Mouse (Mus musculus) liver, adult 2 months (tissue): Measurements from ENCODE around the gene C1qb. TPM values are rescaled to one million over a fixed set of nuclear protein-coding genes. Genes with fewer than 3 reads are reported as not detected.
A peak's percentile ranks its signal among the peaks of the same experiment; 100 is the strongest.

Experiments
- DNase-seq: peaks from one replicate; pipeline ENCODE4 v3.0.0-alpha.2; 2011; ENCODE audit warnings: low read depth, low spot score; ENCODE audit errors: extremely low read depth
- H3K27ac ChIP-seq: fragments of 200-500 bp; replicated peaks from 2 replicates; pipeline ENCODE4 v1.5.1; 2012; ENCODE audit warnings: low read depth, mild to moderate bottlenecking, control low read depth, inconsistent platforms, low read length; ENCODE audit not compliant: insufficient read depth
- H3K27me3 ChIP-seq: fragments of 200-500 bp; 2 replicates; pipeline ENCODE4 v1.6.1; 2012; ENCODE audit warnings: mild to moderate bottlenecking, moderate library complexity, low read length, inconsistent platforms; ENCODE audit not compliant: control insufficient read depth, insufficient read depth
- H3K36me3 ChIP-seq: fragments of 200-500 bp; 2 replicates; pipeline ENCODE4 v1.6.1; 2012; ENCODE audit warnings: low read length, inconsistent platforms; ENCODE audit not compliant: control insufficient read depth, insufficient read depth
- H3K4me1 ChIP-seq: fragments of 200-500 bp; 2 replicates; pipeline ENCODE4 v1.6.1; 2011; ENCODE audit warnings: low read length; ENCODE audit not compliant: control insufficient read depth, insufficient read depth
- H3K4me3 ChIP-seq: fragments of 200-500 bp; 2 replicates; pipeline ENCODE4 v1.5.1; 2011; ENCODE audit warnings: low read depth, mild to moderate bottlenecking, control low read depth, low read length, moderate library complexity; ENCODE audit not compliant: insufficient read depth
- H3K79me2 ChIP-seq: fragments of 200-500 bp; 2 replicates; pipeline ENCODE4 v1.6.1; 2012; ENCODE audit warnings: inconsistent platforms, mild to moderate bottlenecking, low read length, moderate library complexity; ENCODE audit not compliant: control insufficient read depth, insufficient read depth
- H3K9ac ChIP-seq: fragments of 200-500 bp; 2 replicates; pipeline ENCODE4 v1.6.1; 2012; ENCODE audit warnings: low read depth, mild to moderate bottlenecking, control low read depth, inconsistent platforms, low read length
- CTCF ChIP-seq: fragments of 200-500 bp; IDR thresholded peaks from 2 replicates; pipeline ENCODE4 v1.5.1; 2011; ENCODE audit warnings: low read depth, low read length, control low read depth
- POLR2A ChIP-seq: fragments of 200-500 bp; IDR thresholded peaks from 2 replicates; pipeline ENCODE4 v1.6.1; 2011; ENCODE audit warnings: low read length, control low read depth; ENCODE audit not compliant: insufficient read depth; ENCODE audit errors: extremely low read depth
- WGBS: fragments of 180-500 bp; shearing (Covaris S2); methylation state at CpG from one replicate; pipeline ENCODE4 v1.1.7; 2018; 5-methylcytosine and 5-hydroxymethylcytosine counted together
- polyA plus RNA-seq: library from polyadenylated mRNA; depleted of rRNA; stranded (reverse); fragments of >200 nt; gene quantifications from 2 replicates; pipeline ENCODE4 v1.2.3, GENCODE M21; 2012
- total RNA-seq: library from RNA; depleted of rRNA; stranded (reverse); fragments of >200 nt; gene quantifications from 2 replicates; pipeline ENCODE4 v1.2.3, GENCODE M21; 2014

Gene C1qb
- total and polyA plus RNA-seq, 2 experiments, result 68.4 to 88.8 TPM

GRCm38 (mm10) chr4:136892371-136892770 lies 6.4 kb upstream of the C1qb start:
- Histone ChIP-seq H3K9ac (peak overlapping the region; percentile 65), H3K4me1 (no peaks in the 10 kb centered on the region), H3K4me3 (peak overlapping the region; percentile 60), H3K27me3 (no peaks in the 10 kb centered on the region), H3K27ac (peak overlapping the region; percentile 46), H3K79me2 (no peaks in the 10 kb centered on the region), H3K36me3 (no peaks in the 10 kb centered on the region)
- no peak for TF ChIP-seq CTCF
- 55% methylated on average over 7 of the region's 7 CpGs for WGBS
- no peak for DNase-seq

GRCm38 (mm10) chr4:136891115-136891514 lies 5.1 kb upstream of the C1qb start:
- Histone ChIP-seq H3K4me1 (no peaks in the 10 kb centered on the region), H3K27ac (peak overlapping the region; percentile 46), H3K9ac (peak overlapping the region; percentile 29; the same call in 1 of the 2 replicates), H3K4me3 (peak overlapping the region; percentile 25), H3K36me3 (no peaks in the 10 kb centered on the region), H3K79me2 (no peaks in the 10 kb centered on the region), H3K27me3 (no peaks in the 10 kb centered on the region)
- TF ChIP-seq CTCF, result no peak
- TF ChIP-seq POLR2A, result no peak
- no peak for DNase-seq
- WGBS, result 84% methylated on average over 4 of the region's 4 CpGs

DNA sequence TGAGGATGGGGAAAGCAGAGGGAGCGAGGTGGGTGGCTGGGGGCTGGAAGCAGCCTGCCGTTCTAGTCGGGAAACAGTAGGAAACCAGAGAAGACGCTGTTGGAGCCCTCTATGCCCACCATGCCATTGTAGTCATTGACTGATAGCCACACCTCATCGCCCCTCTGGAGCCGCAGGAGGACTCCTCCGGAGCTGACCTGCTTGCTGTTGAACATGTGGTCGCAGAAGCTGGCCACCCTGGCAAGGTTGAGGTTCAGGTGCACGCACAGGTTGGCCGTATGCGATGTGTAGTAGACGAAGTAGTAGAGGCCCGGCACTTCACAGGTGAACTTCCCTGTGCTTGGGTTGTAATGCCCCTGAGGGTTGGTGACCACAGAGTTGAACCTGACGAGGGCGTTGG lies 4.0 kb upstream of the C1qb start:
- no peaks in the 10 kb centered on the region for H3K4me1 ChIP-seq
- no peak for TF ChIP-seq POLR2A
- TF ChIP-seq CTCF, result no peak
- H3K79me2 ChIP-seq, result no peaks in the 10 kb centered on the region
- 84% methylated on average over 15 of the region's 15 CpGs for WGBS
- peak overlapping the region; percentile 40 for H3K27ac ChIP-seq
- no peaks in the 10 kb centered on the region for H3K27me3 ChIP-seq
- H3K9ac ChIP-seq, result peak overlapping the region; percentile 46
- H3K36me3 ChIP-seq, result no peaks in the 10 kb centered on the region
- peak overlapping the region; percentile 36 for H3K4me3 ChIP-seq
- DNase-seq, result no peak

GRCm38 (mm10) chr4:136887714-136888113 lies 1.7 kb upstream of the C1qb start:
- TF ChIP-seq CTCF (no peak), POLR2A (no peak)
- H3K27ac ChIP-seq, result no peak overlapping the region
- no peak overlapping the region for H3K9ac ChIP-seq
- H3K36me3 ChIP-seq, result no peaks in the 10 kb centered on the region
- WGBS, result 40% methylated on average over 5 of the region's 5 CpGs
- H3K4me3 ChIP-seq, result no peak overlapping the region
- no peaks in the 10 kb centered on the region for H3K4me1 ChIP-seq
- DNase-seq, result no peak
- no peaks in the 10 kb centered on the region for H3K79me2 ChIP-seq
- H3K27me3 ChIP-seq, result no peaks in the 10 kb centered on the region

DNA sequence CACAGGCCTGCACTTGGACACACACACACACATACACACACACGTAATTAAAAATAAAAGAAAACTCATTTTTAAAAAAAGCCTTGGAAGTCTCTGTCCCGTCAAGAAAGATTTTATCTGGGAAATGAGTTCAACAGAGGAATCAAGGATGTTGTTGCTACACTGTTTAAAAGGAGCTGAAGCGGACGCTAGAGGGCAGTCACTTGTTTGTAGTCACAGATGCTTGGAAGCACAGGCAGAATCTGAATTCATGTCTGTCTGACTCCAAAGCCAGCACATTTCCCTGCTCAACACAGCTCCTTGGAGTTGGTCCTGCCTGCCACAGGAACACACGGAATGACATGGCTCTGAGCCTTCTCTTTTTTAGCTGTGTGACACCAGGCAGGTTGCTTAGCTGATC lies 7.4 kb downstream of the C1qb start:
- Histone ChIP-seq H3K4me3 (no peak overlapping the region), H3K27ac (no peak overlapping the region), H3K4me1 (no peaks in the 10 kb centered on the region), H3K9ac (no peak overlapping the region), H3K79me2 (no peaks in the 10 kb centered on the region), H3K27me3 (no peaks in the 10 kb centered on the region), H3K36me3 (no peaks in the 10 kb centered on the region)
- WGBS, result 29% methylated on average over 5 of the region's 5 CpGs
- TF ChIP-seq CTCF, result peak; percentile 24; the same call in 1 of the 2 replicates
- TF ChIP-seq POLR2A, result no peak
- peak; percentile 14 for DNase-seq

- no peaks in the 10 kb centered on the region for H3K4me1 ChIP-seq
- H3K4me3 ChIP-seq, result no peak overlapping the region
- H3K79me2 ChIP-seq, result no peaks in the 10 kb centered on the region
- WGBS, result 50% methylated on average over 8 of the region's 8 CpGs
- no peak overlapping the region for H3K9ac ChIP-seq
- no peak overlapping the region for H3K27ac ChIP-seq
- no peaks in the 10 kb centered on the region for H3K27me3 ChIP-seq
- TF ChIP-seq POLR2A (no peak), CTCF (no peak)
- no peaks in the 10 kb centered on the region for H3K36me3 ChIP-seq
- DNase-seq, result no peak
Measured at GRCm38 (mm10) chr4:136878171-136878570, 7.8 kb downstream of the C1qb start.
